Mouse (Mus musculus) C2C12 (cell line): ENCODE measurements at regions not wholly inside any gene's neighbourhood (a gene's known extent, or its start where the extent isn't known, plus 50 kb on each side); places are given as distances from the start of the nearest gene placed in this dataset.

Source experiments
- H3K27me3 ChIP-seq: one replicate; pipeline ENCODE4 v1.6.1; 2011; ENCODE audit not compliant: control insufficient read depth, insufficient read depth, insufficient read length
- H3K36me3 ChIP-seq: one replicate; pipeline ENCODE4 v1.6.1; 2011; ENCODE audit not compliant: control insufficient read depth, insufficient read depth
- H3K4me3 ChIP-seq: one replicate; pipeline ENCODE4 v1.5.1; 2011; ENCODE audit warnings: mild to moderate bottlenecking, control low read depth; ENCODE audit not compliant: poor library complexity, insufficient read depth, severe bottlenecking
- H3K79me2 ChIP-seq: one replicate; pipeline ENCODE4 v1.6.1; 2011; ENCODE audit not compliant: control insufficient read depth, insufficient read depth
- H3K79me3 ChIP-seq: one replicate; pipeline ENCODE4 v1.6.1; 2011; ENCODE audit warnings: low read depth, control low read depth
- H3ac ChIP-seq: one replicate; pipeline ENCODE3; 2011; ENCODE audit warnings: low read depth; ENCODE audit not compliant: control insufficient read depth, insufficient read length
- CEBPB ChIP-seq: IDR thresholded peaks from one replicate; pipeline ENCODE4 v1.6.1; 2011; ENCODE audit warnings: low read depth, mild to moderate bottlenecking, control low read depth, moderate library complexity
- CTCF ChIP-seq: IDR thresholded peaks from one replicate; pipeline ENCODE4 v1.5.1; 2011; ENCODE audit not compliant: control insufficient read depth, insufficient read depth, insufficient read length
- FOSL1 ChIP-seq: IDR thresholded peaks from one replicate; pipeline ENCODE4 v1.8.0; 2011; ENCODE audit warnings: mild to moderate bottlenecking, low read length; ENCODE audit not compliant: poor library complexity, insufficient read depth, severe bottlenecking
- MAX ChIP-seq: IDR thresholded peaks from one replicate; pipeline ENCODE4 v1.6.1; 2011; ENCODE audit warnings: mild to moderate bottlenecking, control low read depth
- MYOD1 ChIP-seq: IDR thresholded peaks from one replicate; pipeline ENCODE4 v1.6.1; 2011; ENCODE audit warnings: low read depth; ENCODE audit not compliant: control insufficient read depth, insufficient read length
- MYOG ChIP-seq: IDR thresholded peaks from one replicate; pipeline ENCODE4 v1.6.1; 2011; ENCODE audit not compliant: control insufficient read depth, insufficient read length; ENCODE audit errors: extremely low read depth
- USF1 ChIP-seq: IDR thresholded peaks from one replicate; pipeline ENCODE4 v1.6.1; 2011; ENCODE audit warnings: low read depth, mild to moderate bottlenecking, control low read depth, moderate library complexity

DNA sequence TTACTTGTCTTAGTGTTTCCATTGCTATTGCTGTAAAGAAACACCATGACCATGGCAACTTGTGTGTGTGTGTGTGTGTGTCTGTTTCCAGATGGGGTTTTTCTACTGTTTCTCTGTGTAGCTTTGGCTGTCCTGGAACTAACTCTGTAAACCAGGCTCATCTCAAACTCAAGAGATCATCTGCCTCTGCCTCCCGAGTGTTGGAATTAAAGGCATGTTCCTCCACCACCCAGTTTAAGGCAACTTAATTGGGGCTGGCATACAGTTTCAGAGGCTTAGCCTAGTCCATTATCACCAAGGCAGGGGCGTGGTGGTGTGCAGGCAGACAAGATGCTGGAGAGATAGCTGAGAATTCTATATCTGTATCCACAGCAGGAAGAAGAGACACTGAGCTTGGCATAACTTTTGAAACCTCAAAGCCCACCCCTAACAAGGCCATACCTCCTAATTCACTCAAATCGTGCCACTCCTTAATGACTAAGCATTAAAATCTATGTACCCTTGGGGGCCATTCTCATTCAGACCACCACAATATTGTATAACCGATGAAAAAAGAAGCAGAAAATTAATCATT lies 65.5 kb upstream of the Med14 start:
- no peaks in the 10 kb centered on the region for H3K79me3 ChIP-seq
- H3K27me3 ChIP-seq: no peaks in the 10 kb centered on the region
- TF ChIP-seq FOSL1 (no peak), CTCF (no peak), MYOG (no peak), CEBPB (no peak), MYOD1 (no peak), MAX (no peak), USF1 (no peak)
- no peak overlapping the region for H3K4me3 ChIP-seq
- no peaks in the 10 kb centered on the region for H3K79me2 ChIP-seq
- H3ac ChIP-seq: no peak overlapping the region
- no peaks in the 10 kb centered on the region for H3K36me3 ChIP-seq

DNA sequence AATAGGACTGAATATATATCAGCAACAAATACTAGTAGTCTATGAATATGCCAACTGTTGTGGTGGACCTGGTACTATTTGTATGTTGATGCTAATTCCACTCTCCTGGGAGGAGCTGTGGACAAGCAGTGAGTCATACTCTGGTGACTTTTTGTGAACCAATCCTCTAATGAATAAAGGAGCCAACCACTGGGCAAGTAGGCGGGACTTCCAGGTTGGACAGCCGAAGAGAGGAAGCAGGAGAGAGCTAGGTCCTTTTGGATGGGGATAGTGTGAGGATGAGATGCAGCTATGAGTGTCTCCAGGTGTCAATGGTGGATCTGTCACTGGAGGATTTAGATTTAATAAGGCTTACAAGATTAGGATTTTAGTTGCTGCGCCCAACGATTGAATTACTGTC lies 64.8 kb upstream of the Med14 start:
- Histone ChIP-seq H3ac (no peak overlapping the region), H3K4me3 (no peak overlapping the region), H3K27me3 (no peaks in the 10 kb centered on the region), H3K36me3 (no peaks in the 10 kb centered on the region), H3K79me2 (no peaks in the 10 kb centered on the region), H3K79me3 (no peaks in the 10 kb centered on the region)
- no peak for TF ChIP-seq CEBPB
- no peak for TF ChIP-seq FOSL1
- TF ChIP-seq CTCF: no peak
- no peak for TF ChIP-seq MAX
- no peak for TF ChIP-seq MYOD1
- TF ChIP-seq MYOG: no peak
- TF ChIP-seq USF1: no peak

DNA sequence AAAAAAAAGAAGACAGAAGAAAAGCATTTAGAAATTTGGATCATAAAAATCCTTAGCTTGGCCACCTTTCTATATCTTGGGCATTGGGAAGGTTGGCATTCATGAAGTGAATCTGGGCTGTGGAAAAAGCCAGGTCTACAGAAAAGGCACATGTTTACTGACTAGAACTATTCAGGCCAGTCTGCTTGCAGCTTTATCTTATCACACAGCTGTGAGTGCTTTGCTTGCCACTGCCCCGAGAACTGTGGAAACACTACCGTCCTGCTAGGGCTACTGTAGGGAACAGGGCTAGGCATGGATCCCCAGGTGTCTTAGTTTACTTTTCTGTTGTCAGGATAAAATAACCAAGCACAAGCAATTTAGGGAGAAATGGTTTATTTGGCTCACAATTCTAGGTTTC lies 63.4 kb upstream of the Med14 start:
- TF ChIP-seq CTCF (no peak), FOSL1 (no peak), CEBPB (no peak), MYOG (no peak), MYOD1 (no peak), USF1 (no peak), MAX (no peak)
- Histone ChIP-seq H3K79me3 (no peaks in the 10 kb centered on the region), H3ac (no peak overlapping the region), H3K27me3 (no peaks in the 10 kb centered on the region), H3K4me3 (no peak overlapping the region), H3K79me2 (no peaks in the 10 kb centered on the region), H3K36me3 (no peaks in the 10 kb centered on the region)

DNA sequence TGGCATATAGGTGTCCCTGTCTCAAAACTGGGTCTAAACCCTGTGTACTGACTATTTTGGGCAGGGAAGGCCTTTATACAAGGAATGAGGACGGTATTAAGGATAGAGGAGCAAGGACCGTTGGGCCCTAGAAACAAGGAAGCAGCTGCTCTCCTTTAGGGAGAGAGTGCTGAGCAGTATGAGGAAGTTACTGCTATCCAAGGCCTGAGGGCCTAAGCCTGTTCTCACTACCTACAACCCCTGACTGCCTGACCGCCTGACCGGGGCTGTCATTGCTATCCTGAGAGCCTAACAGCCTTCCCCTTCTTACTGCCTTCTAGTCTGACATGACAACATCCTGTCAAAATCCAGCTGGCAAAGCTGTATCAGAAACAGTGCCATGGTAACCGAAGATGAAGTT lies 62.6 kb upstream of the Med14 start:
- Histone ChIP-seq H3K79me3 (no peaks in the 10 kb centered on the region), H3K4me3 (no peak overlapping the region), H3K27me3 (no peaks in the 10 kb centered on the region), H3K79me2 (no peaks in the 10 kb centered on the region), H3K36me3 (no peaks in the 10 kb centered on the region), H3ac (no peak overlapping the region)
- no peak for TF ChIP-seq FOSL1
- no peak for TF ChIP-seq MAX
- no peak for TF ChIP-seq MYOD1
- no peak for TF ChIP-seq USF1
- no peak for TF ChIP-seq CEBPB
- no peak for TF ChIP-seq CTCF
- no peak for TF ChIP-seq MYOG

DNA sequence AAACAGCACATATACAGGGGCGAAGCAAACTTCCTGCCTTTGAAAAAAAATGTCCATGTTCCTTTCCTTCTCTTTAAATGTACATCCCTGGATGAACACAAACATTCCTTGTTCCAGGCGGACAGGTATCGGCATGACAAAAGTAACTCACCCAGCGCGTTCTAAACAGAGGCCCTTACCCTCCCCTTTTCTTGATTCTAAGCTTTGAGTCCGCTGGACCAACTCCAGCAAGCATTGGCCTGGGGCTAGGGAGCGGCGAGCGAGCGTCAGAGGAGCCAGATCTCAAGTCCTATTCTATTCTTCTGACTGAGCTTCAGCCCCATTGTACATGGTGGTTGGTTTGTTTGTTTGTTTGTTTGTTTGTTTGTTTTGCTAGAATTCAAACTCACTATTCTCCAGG lies 60.9 kb upstream of the Med14 start:
- no peaks in the 10 kb centered on the region for H3K36me3 ChIP-seq
- no peak for TF ChIP-seq MYOD1
- TF ChIP-seq MYOG: no peak
- no peak for TF ChIP-seq FOSL1
- no peak for TF ChIP-seq USF1
- TF ChIP-seq MAX: no peak
- no peak for TF ChIP-seq CEBPB
- no peak for TF ChIP-seq CTCF
- no peaks in the 10 kb centered on the region for H3K27me3 ChIP-seq
- no peak overlapping the region for H3ac ChIP-seq
- no peaks in the 10 kb centered on the region for H3K79me2 ChIP-seq
- H3K79me3 ChIP-seq: no peaks in the 10 kb centered on the region
- H3K4me3 ChIP-seq: no peak overlapping the region
